Mouse (Mus musculus): ENCODE data around the gene Fmo3. TPM values are rescaled to one million over a fixed set of nuclear protein-coding genes. Genes with fewer than 3 reads are reported as not detected.

Fmo3 gene
- polyA plus RNA-seq (2012; rRNA removed), result not detected in 2 replicates

GRCm38 (mm10) chr1:162984428-162984827 lies at the start of gene Fmo3:
Gene Fmo3, minus strand, starts transcription at chr1:162984528.
- WGBS, result 73% methylated on average over 1 of the region's 1 CpGs
- DNase-seq (ENCODE audit: low read depth, low spot score), result no peak

- DNase-seq (ENCODE audit: low read depth, low spot score), result no peak
These were observed 38.7 kb upstream of the Fmo3 start for GRCm38 (mm10) chr1:163023075-163023474.

GRCm38 (mm10) chr1:163009220-163009619 lies 24.9 kb upstream of the Fmo3 start:
- no peak for DNase-seq (ENCODE audit: low read depth, low spot score)
- WGBS, result 66% methylated on average over 3 of the region's 3 CpGs

- 62% methylated on average over 2 of the region's 2 CpGs for WGBS
- no peak for DNase-seq (ENCODE audit: low read depth, low spot score)
These were observed 19.2 kb upstream of the Fmo3 start for GRCm38 (mm10) chr1:163003496-163003895.

DNA sequence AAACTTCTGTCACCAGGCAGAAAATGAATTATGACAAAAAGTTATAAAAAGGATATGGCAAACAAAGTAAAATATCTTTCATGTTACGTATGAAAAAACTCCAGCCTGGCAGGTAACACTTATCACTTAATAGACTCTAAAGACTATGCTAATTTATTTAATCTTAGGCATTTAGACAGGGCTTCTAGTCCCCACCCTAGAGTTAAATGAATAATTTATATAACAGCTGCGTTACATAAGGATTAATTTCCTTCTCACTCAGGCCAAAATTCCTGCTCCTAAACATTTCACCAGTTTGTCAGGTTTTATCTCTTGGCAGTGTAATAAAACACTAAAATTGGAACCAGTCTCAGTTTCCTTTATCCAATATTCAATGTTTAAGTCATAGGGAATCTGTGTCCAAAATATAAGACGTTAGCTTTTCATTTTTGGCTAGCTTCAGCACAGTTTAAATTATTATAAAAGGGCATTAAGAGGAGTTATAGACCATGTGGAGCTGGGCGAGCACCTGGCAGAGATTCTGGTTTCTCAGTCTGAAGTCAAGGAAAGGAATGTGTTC lies 17.0 kb upstream of the Fmo3 start:
- no peak for DNase-seq (ENCODE audit: low read depth, low spot score)
- WGBS, result 49% methylated on average over 4 of the region's 4 CpGs

GRCm38 (mm10) chr1:162987546-162987945 lies 3.2 kb upstream of the Fmo3 start:
- WGBS, result 72% methylated on average over 3 of the region's 3 CpGs
- DNase-seq (ENCODE audit: low read depth, low spot score), result no peak

GRCm38 (mm10) chr1:162986777-162987176 lies 2.4 kb upstream of the Fmo3 start:
- DNase-seq (ENCODE audit: low read depth, low spot score), result no peak
- WGBS, result 74% methylated on average over 1 of the region's 1 CpGs

DNA sequence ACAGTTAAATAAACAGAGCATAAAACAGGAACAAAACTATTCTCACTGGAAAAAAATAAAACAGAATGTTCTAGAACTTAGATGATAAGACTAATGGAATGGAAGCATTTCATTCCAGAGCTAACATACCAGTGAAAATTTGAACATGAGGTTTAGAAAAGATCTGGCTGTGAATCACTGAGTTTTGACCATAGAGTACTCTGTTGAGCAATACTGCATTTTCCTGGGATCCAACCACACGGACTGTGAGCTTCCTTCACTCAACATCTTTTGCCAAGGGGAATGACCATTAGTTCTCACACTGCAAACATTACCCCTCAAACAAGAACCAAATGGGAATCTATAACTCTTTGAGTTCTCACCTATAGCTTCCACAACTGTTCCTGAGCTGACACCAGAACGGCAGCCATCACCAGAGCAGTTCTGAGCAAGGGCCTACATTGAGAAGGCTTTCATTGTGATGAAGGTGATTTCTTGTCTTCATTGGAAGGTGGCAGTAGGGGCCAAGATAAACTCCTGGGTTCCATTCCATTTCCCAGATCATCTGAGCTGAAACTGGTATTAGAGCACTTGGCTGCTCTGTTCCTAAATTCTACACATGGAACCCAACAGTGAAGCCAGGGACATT lies 1.9 kb upstream of the Fmo3 start:
- DNase-seq (ENCODE audit: low read depth, low spot score), result no peak
- WGBS, result 80% methylated on average over 2 of the region's 2 CpGs

DNA sequence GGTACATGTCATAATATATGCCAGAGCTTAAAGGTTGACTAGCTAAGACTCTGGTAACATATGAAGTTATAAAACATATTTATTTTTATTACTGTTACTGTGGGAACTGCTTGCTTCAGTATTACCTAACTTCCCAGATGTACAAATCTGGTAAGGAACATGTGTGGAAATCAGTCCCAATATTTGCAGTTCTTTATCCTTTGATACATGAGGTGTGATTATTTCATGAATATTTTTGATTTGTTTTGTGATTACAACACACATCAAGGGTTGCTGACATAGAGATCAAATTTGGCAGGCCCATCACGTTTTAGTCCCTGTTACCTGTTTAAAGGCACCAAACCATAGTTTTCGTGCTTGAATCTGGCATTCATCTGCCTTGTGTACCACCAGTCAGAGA lies 20.8 kb downstream of the Fmo3 start:
- DNase-seq (ENCODE audit: low read depth, low spot score), result no peak
- WGBS, result 64% methylated on average over 2 of the region's 2 CpGs

- DNase-seq (ENCODE audit: low read depth, low spot score), result no peak
- WGBS, result 44% methylated on average over 1 of the region's 1 CpGs
These were observed 26.9 kb downstream of the Fmo3 start for GRCm38 (mm10) chr1:162957422-162957821.

DNA sequence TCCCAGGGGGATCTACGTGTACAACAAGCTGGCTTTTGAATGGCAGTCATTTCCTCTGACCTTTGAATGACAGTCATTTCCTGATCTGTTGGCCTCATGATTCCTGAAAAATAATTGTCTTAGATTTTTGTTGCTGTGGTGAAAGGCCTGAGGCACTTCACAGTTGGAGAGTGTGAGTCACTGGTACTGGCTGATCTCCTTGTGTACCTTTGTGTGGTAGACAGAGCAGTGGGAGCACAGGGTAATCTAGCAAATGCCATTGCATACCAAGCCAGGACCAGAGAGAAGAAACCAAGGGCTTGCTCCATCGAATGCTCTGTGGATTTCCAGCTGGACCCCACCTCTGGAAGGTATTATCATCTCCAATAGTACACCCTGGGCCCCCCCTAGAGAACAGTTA lies 31.2 kb downstream of the Fmo3 start:
- no peak for DNase-seq (ENCODE audit: low read depth, low spot score)
- 39% methylated on average over 2 of the region's 2 CpGs for WGBS

GRCm38 (mm10) chr1:162949763-162950162 lies 34.6 kb downstream of the Fmo3 start:
- DNase-seq (ENCODE audit: low read depth, low spot score), result no peak
- WGBS, result 98% methylated on average over 1 of the region's 1 CpGs

GRCm38 (mm10) chr1:162947934-162948333 lies 36.4 kb downstream of the Fmo3 start:
- WGBS, result 96% methylated on average over 6 of the region's 6 CpGs

DNA sequence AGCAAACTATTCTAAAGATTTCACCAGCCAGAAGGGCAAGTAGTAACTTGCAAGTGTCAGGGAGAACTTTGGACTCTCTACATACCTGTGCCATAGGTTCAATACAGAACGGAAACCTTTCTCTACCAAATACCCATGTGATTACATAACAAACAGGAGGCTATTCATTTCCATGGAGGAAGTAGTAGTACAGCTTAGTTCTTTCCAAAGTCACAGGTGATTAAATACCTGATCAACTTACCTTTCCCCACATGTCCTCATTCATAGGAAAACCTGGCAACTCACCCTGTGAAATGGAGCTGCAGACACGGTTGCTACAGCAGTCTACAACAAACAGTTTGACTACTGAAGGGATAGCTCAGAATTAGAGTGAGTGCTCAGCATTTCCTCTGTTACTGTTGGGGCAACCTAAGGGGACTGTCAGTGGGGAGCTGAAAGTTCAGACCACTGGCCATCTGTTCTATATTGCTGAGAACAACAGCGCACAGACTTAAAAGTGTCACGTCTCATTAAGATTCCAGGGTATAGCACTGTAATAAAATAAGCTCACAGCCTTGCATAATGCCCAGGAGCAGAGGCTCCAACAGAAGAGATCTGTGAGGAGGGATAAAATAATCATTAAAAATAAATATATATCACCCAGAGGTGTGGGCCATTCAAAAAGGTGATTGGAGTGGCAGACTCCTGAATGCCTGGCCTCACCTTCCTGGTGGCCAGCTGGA lies 37.3 kb downstream of the Fmo3 start:
- no peak for DNase-seq (ENCODE audit: low read depth, low spot score)

More at GRCm38 (mm10) chr1:162947934-162948333, 36.4 kb downstream of the Fmo3 start:
- DNase-seq (ENCODE audit: low read depth, low spot score), result no peak

DNA sequence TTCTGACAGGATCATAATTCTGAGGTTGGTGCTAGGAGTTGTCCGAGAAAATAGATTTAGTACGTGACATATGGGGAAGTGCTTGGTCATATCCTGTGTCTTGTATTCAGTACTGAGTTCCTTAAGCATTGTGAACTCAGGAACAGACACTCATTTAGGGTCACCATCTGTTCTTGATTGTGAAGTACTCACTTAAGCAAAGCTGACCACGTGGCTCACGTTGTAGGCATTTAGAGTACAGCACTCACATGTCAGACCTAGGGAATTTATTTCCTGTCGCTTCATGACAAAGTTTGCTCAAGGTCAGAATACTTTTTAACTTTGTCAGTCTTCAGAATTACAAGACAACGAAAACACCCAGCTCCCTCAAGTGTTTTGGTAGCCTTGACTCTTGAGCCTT lies 40.6 kb downstream of the Fmo3 start:
- no peak for DNase-seq (ENCODE audit: low read depth, low spot score)
- WGBS, result 61% methylated on average over 6 of the region's 6 CpGs

More for the DNA sequence above, 37.3 kb downstream of the Fmo3 start:
- 51% methylated on average over 4 of the region's 4 CpGs for WGBS

DNA sequence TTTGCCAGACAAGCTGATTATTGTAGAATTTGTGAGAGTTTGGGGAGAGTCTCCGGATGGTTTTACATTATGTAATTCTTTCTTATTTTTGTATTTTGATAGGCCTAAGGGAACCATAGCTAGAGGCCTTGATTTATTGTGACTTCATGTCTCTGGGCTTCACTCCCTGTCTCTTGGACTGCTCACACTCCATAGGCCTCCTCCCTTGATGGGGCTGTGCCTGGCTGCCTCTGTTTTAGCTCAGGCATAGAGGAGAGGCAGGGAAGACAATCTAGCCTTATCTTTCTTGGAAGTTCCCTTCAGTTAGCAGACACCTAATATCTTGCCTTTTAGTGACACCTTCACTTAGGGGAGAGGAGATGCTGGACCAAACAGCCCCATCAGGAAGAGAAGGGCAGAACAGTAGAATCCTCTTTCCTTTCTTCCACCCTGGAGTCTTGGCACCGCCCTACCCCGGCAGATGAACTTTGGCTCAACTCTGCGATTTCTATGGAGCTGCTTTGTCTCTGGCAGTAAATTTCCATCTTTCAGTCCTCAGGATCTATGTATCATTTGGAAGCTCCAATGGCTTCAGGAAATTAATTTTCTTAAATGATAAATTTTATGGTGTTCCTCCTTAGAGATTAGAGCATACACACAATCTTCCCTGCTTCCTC lies 45.5 kb downstream of the Fmo3 start:
- DNase-seq (ENCODE audit: low read depth, low spot score), result no peak
- 54% methylated on average over 4 of the region's 4 CpGs for WGBS

DNA sequence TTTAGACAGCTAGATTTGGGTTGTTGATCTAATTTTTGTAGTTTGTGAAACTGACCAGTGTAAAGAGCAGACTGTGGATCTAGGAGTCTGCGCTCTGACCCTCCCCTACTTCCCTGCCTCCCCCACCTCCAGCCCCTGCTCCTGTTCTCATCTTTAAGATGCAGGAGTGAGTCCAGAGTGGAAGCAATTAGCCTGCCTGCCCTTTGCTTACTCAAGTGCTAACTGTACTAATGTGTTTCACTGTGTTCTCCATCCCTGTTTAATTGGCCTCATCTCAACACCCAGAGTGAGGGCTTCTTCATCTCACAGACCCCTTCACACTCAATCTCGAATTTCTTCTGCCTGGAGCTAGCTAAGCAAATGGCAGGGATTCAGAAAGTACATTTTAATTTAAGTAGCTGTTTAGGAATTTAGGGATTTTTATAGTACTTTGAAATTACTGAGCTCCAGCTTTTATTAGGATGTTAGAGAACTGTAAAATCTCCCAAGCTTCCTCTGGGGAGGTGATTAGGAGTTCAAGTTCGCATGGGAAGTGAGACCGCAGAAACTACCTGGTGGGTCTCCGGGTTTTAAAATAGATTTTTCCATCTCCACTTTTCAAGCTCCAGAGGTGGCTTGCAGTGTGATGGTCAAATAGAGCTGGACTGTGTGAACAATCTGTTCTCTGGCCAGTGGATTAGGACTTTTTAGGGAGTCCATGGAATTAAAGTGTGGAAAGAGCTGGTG lies 46.2 kb downstream of the Fmo3 start:
- DNase-seq (ENCODE audit: low read depth, low spot score), result no peak
- 52% methylated on average over 5 of the region's 5 CpGs for WGBS

GRCm38 (mm10) chr1:162937415-162937814 lies 46.9 kb downstream of the Fmo3 start, which contains the start of gene Fmo6:
Gene Fmo6, minus strand, starts transcription at chr1:162937515.
- 80% methylated on average over 6 of the region's 6 CpGs for WGBS

DNA sequence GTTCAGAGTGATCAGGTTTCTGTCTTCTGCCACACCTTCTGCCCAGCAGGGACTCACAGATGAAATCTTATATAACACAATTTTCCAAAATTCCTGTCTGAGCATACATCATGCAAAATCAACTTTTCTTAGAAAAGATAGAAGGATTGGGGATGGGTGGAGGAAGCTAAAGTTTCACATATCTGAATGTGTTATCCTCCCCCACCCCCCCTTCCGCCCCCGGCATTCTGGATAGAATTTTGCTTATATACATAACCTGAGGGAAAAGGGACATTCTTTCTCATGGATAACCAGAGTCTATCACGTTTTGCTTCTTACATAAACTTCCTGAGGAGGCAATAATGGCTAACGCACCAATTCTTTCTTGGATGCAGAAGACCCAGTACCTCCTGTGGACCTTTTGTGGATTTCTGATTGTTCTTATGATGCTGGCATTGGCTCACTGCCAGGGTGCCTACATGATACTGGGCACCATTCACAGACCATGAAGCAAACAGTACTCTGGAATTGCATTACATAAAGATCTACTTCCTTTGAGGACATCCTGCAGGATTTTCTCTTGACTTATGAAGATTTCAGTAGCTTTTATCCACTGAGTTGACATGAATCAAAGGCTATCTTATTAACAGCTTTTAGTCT lies 49.8 kb downstream of the Fmo3 start:
- WGBS, result 88% methylated on average over 4 of the region's 4 CpGs
- no peak for DNase-seq (ENCODE audit: low read depth, low spot score)

More at GRCm38 (mm10) chr1:162937415-162937814, 46.9 kb downstream of the Fmo3 start, which contains the start of gene Fmo6:
- no peak for DNase-seq (ENCODE audit: low read depth, low spot score)

All from large intestine, adult 2 months (tissue).